Mouse (Mus musculus): ENCODE measurements around the gene Defa32. TPM values are rescaled to one million over a fixed set of nuclear protein-coding genes. Genes with fewer than 3 reads are reported as not detected.
"Not testable (repeated sequence)": the region's sequence is repeated elsewhere in the genome, so short reads cannot be mapped to it uniquely, and the experiment has no call there.

Gene Defa32
- not detected in 2 replicates for polyA plus RNA-seq (2016; fragmentation: Nextera tagmentation; extraction: Ambion mirVana)

DNA sequence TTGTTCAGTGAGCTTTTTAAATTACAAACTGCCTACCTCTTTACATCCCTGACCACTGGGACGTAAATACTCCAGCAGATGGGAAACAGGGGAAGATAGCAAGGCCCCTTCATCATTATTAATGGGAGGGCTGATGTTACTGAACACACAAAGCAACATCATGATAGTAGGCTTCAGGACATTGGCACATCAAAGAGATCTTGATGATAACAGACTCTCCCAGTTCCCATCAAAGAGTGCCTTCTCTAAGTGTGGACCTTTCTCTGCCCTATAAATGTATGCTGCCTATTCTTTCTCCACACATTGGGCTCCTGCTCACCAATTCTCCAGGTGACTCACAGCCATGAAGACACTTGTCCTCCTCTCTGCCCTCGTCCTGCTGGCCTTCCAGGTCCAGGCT, at the start of gene Defa32:
Gene Defa32, plus strand, starts transcription at position 301 of the 400 bp plus-strand sequence.
- WGBS (ENCODE audit: insufficient replicate concordance): no CpG with 5 or more reads among the region's 2 CpGs
- H3K9me3 ChIP-seq (replicated peaks); H3K4me2 ChIP-seq; H3K4me3 ChIP-seq; H3K27ac ChIP-seq; H3K36me3 ChIP-seq; H3K4me1 ChIP-seq; ATAC-seq; H3K9ac ChIP-seq; H3K27me3 ChIP-seq (replicated peaks): not testable (repeated sequence)

GRCm38 (mm10) chr8:21508958-21509357, 19.9 kb upstream of the Defa32 start, which contains the start of gene Defa20:
TSS of gene Defa20 (plus strand) at chr8:21509258.
- WGBS (ENCODE audit: insufficient replicate concordance): no CpG with 5 or more reads among the region's 2 CpGs

GRCm38 (mm10) chr8:21565086-21565485, 36.3 kb downstream of the Defa32 start, which contains the start of gene Defa37:
TSS of gene Defa37 (plus strand) at chr8:21565386.
- not testable (repeated sequence) for H3K36me3 ChIP-seq; H3K4me3 ChIP-seq; H3K4me2 ChIP-seq; H3K27ac ChIP-seq; ATAC-seq; H3K27me3 ChIP-seq (replicated peaks); H3K9ac ChIP-seq; H3K4me1 ChIP-seq; H3K9me3 ChIP-seq (replicated peaks)
- WGBS (ENCODE audit: insufficient replicate concordance): no CpG with 5 or more reads among the region's 1 CpGs

More at GRCm38 (mm10) chr8:21508958-21509357, 19.9 kb upstream of the Defa32 start, which contains the start of gene Defa20:
- H3K4me1 ChIP-seq; H3K9ac ChIP-seq; H3K27ac ChIP-seq; H3K36me3 ChIP-seq; H3K27me3 ChIP-seq (replicated peaks); H3K4me3 ChIP-seq; H3K4me2 ChIP-seq; ATAC-seq; H3K9me3 ChIP-seq (replicated peaks): not testable (repeated sequence)

Other genes starting within 250 kb of the Defa32 start
- not detected in 2 replicates for gene Defa27, start 213.5 kb upstream of the Defa32 start, polyA plus RNA-seq (2016; fragmentation: Nextera tagmentation; extraction: Ambion mirVana)
- not detected in 2 replicates for gene Defa29, start 202.0 kb upstream of the Defa32 start, polyA plus RNA-seq (2016; fragmentation: Nextera tagmentation; extraction: Ambion mirVana)
- gene Defa2, start 150.5 kb upstream of the Defa32 start, polyA plus RNA-seq (2016; fragmentation: Nextera tagmentation; extraction: Ambion mirVana): not detected in 2 replicates
- gene Defa33, start 137.2 kb upstream of the Defa32 start, polyA plus RNA-seq (2016; fragmentation: Nextera tagmentation; extraction: Ambion mirVana): not detected in 2 replicates
- not detected in 2 replicates for gene Defa36, start 101.6 kb upstream of the Defa32 start, polyA plus RNA-seq (2016; fragmentation: Nextera tagmentation; extraction: Ambion mirVana)
- gene Gm7849, start 72.5 kb upstream of the Defa32 start, polyA plus RNA-seq (2016; fragmentation: Nextera tagmentation; extraction: Ambion mirVana): not detected in 2 replicates
- gene Defa20, start 19.8 kb upstream of the Defa32 start, polyA plus RNA-seq (2016; fragmentation: Nextera tagmentation; extraction: Ambion mirVana): not detected in 2 replicates
- not detected in 2 replicates for gene Defa37, start 36.4 kb downstream of the Defa32 start, polyA plus RNA-seq (2016; fragmentation: Nextera tagmentation; extraction: Ambion mirVana)
- gene Defa28, start 54.0 kb downstream of the Defa32 start, polyA plus RNA-seq (2016; fragmentation: Nextera tagmentation; extraction: Ambion mirVana): not detected in 2 replicates
- not detected in 2 replicates for gene Gm7861, start 65.5 kb downstream of the Defa32 start, polyA plus RNA-seq (2016; fragmentation: Nextera tagmentation; extraction: Ambion mirVana)
- gene Defa26, start 89.2 kb downstream of the Defa32 start, polyA plus RNA-seq (2016; fragmentation: Nextera tagmentation; extraction: Ambion mirVana): not detected in 2 replicates
- not detected in 2 replicates for gene Defa17, start 126.7 kb downstream of the Defa32 start, polyA plus RNA-seq (2016; fragmentation: Nextera tagmentation; extraction: Ambion mirVana)
- gene Defa34, start 136.8 kb downstream of the Defa32 start, polyA plus RNA-seq (2016; fragmentation: Nextera tagmentation; extraction: Ambion mirVana): not detected in 2 replicates
- not detected in 2 replicates for gene AY761184, start 174.6 kb downstream of the Defa32 start, polyA plus RNA-seq (2016; fragmentation: Nextera tagmentation; extraction: Ambion mirVana)
- gene Defa24, start 205.5 kb downstream of the Defa32 start, polyA plus RNA-seq (2016; fragmentation: Nextera tagmentation; extraction: Ambion mirVana): not detected in 2 replicates

All from liver, embryonic 12.5 days (tissue).